Mouse (Mus musculus): ENCODE measurements around the gene Kcnma1.

Gene Kcnma1

GRCm38 (mm10) chr14:23782845-23783609 lies 231.3 kb downstream of the Kcnma1 start:
- DNase-seq (ENCODE audit: low spot score in 2 of 2) = peak in 1 of 2 experiments; percentile 73

GRCm38 (mm10) chr14:23774542-23774941 lies 239.7 kb downstream of the Kcnma1 start:
- no peak for DNase-seq (ENCODE audit: low spot score in 2 of 2)

GRCm38 (mm10) chr14:23772685-23773084 lies 241.6 kb downstream of the Kcnma1 start:
- DNase-seq (ENCODE audit: low spot score in 2 of 2) = no peak

DNA sequence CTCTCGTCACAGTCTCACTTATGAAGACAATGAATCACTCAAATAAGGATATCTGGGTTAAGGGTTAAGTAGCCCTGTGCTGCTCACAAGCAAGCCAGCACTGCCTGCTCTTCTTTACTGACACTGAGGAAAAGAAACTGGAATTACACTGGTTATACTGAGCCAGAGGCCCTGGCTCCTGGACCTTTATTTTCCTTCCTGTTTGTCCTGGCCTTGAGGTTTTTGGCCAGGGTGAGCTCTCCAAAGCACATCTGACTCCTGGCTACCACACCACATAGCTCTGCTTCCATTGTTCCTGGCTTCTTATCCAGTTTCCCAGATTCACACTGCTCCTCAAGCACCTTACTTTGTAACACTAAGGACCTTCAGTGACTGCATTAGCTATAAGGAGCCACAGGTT lies 242.5 kb downstream of the Kcnma1 start:
- no peak for DNase-seq (ENCODE audit: low spot score in 2 of 2)

DNA sequence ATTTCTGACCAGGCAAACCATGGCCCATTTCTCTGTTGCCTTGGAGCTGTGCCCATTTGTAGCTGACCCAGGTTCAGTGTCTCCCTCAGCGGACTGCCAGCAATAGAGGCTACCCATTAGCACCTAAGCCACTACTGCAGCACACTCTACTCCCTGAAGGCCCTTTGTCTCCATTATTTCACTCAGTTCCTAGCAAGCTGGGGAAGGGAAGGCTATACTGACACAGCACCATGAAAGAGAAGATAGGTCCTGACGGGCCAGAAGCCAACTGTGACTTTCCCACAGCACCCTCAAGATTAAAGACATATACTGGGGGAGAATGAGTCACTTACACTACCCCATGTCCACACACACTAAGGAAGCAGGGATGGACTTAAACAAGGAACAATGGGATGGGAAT lies 251.8 kb downstream of the Kcnma1 start:
- DNase-seq (ENCODE audit: low spot score in 2 of 2) = no peak

- DNase-seq (ENCODE audit: low spot score in 2 of 2) = no peak
These were observed 254.7 kb downstream of the Kcnma1 start for GRCm38 (mm10) chr14:23759626-23760025.

DNA sequence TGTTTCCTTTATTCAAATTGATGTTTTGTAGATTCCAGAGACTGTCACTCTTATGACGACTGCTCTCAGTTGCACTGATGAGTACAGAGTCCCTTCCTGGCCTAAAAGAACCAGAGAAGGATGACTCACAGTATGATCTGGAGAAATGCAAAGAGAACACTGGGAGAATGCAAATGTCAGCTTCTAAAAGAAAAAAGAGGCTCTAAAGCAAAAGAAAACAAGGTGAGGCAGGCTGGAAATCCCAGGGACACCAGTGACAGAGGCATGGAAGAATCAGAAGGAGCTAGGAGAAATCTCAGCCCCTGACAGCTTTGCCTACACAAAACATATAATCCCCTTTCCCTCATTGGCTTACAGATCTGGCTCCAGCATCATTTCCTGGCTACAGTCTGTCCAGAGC lies 255.9 kb downstream of the Kcnma1 start:
- DNase-seq (ENCODE audit: low spot score in 2 of 2) = peak in 1 of 2 experiments; percentile 26

- DNase-seq (ENCODE audit: low spot score in 2 of 2) = no peak
These were observed 266.3 kb downstream of the Kcnma1 start for GRCm38 (mm10) chr14:23748011-23748410.

GRCm38 (mm10) chr14:23746976-23747375 lies 267.3 kb downstream of the Kcnma1 start:
- no peak for DNase-seq (ENCODE audit: low spot score in 2 of 2)

- DNase-seq (ENCODE audit: low spot score in 2 of 2) = no peak
These were observed 272.8 kb downstream of the Kcnma1 start for GRCm38 (mm10) chr14:23741531-23741930.

GRCm38 (mm10) chr14:23734200-23734599 lies 280.1 kb downstream of the Kcnma1 start:
- DNase-seq (ENCODE audit: low spot score in 2 of 2) = no peak

DNA sequence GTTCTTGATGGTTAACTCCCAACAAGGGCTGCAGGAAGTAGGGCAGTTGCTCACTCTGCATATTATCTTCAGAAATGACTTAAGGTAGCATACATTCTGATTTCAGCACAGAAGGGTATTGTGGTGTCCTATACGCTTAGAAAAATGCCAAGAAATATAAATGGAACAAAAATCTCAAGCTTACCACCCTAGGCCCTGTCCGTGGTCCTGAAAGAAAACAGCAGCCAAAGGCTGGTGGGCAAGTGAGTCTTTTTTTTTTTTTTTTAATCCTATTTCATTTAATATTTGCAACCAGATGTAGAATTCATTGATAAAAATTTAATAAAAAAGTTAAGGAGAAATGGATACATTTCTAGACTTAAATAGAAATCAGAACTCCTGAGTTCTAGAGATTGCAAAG lies 284.9 kb downstream of the Kcnma1 start:
- no peak for DNase-seq (ENCODE audit: low spot score in 2 of 2)

- no peak for DNase-seq (ENCODE audit: low spot score in 2 of 2)
These were observed 290.4 kb downstream of the Kcnma1 start for GRCm38 (mm10) chr14:23723701-23724430.

- no peak for DNase-seq (ENCODE audit: low spot score in 2 of 2)
These were observed 295.0 kb downstream of the Kcnma1 start for GRCm38 (mm10) chr14:23719246-23719645.

DNA sequence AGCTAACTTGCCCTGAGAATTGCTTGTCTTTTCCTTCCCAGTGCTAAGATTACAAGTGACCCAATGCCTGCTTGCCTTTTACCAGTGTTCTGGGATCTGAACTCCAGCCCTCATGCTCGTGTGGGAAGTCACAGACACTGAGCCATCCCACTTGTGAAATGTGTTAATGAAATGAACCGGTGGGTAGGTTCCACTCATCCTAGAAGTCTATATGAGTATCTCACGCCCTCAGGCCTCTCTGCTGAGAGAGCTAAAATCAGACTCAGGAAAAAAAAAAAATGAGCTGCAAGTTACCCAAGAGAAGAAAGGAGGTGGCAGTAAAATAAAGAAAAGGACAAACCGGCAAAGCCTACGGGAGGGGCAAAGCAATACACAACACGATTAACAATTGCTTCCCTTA lies 295.6 kb downstream of the Kcnma1 start:
- DNase-seq (ENCODE audit: low spot score in 2 of 2) = peak in 1 of 2 experiments; percentile 33

DNA sequence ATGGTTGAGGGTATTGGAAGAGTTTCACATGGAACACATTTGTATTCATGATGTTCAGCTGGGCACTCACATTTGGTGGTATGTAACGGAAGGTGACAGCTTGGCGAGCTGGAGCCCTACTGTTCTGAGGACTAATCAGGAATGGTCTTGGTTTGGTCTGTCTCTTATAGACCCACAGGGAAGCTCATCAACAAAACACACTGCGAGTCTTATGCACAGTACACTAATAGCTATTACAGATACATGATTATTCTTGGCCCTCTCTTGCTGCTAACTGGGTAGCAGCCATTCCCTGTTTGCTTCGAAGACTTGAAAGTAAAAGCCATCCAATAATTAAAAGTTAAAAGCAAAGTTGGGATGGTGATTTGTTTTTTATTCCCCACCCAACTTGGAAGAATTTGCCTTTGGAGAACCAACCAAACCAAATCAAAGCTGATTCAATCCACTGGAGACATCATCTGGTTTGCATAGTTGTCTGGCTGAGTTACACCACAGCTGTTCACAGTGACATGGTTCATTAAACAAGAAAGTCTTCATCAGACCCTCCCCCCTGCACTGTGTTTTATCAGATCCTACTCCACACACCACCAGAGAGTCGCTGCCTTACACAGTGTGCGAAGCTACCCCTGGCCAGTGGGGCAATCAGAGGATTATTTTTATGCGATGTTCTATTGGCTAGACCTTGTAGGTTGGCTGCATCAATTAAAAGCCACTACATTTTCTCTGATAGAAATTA lies 299.7 kb downstream of the Kcnma1 start:
- no peak for DNase-seq (ENCODE audit: low spot score in 2 of 2)

GRCm38 (mm10) chr14:23712891-23713290 lies 301.4 kb downstream of the Kcnma1 start:
- no peak for DNase-seq (ENCODE audit: low spot score in 2 of 2)

DNA sequence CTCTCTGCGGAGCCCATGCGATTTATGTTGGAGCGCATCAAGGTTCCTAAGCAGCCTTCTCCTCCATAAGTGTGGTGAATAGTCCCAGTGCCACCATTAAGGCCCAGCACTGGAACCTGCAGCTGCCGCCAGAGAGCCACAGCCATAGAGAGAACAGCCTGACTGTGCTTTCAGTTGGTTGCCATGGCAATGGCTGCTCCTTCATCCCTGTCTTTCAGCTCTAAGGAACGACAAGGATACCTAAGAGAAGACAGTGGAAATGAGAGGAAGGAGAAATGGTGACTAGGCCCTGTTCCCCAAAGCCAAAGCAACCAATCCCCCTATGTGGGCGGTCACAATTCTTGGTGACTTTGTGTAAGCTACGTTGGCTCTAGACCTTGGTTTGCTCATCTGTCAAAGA lies 303.3 kb downstream of the Kcnma1 start:
- DNase-seq (ENCODE audit: low spot score in 2 of 2) = peak; percentile 57 to 74

DNA sequence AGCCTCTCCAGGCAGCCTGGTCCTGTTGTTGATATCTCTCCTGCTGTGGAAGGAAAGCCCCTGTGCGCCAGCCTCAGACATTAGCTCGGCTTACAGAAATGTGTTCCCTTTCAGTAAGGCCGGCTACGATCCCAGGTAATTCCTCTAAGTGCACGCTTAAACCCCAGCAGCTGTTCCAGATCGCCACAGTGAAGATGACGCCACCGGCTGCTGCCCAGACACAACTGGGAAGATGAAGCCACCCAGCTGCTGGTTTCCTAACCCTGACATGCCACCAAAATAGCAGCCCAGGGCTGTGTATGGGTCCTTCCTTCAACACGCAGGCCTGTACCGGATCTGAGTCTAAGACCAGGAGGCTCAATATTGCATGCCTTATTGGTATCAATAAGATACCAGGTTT lies 307.5 kb downstream of the Kcnma1 start:
- DNase-seq (ENCODE audit: low spot score in 2 of 2) = no peak

GRCm38 (mm10) chr14:23705647-23706046 lies 308.6 kb downstream of the Kcnma1 start:
- peak; percentile 47 to 48 for DNase-seq (ENCODE audit: low spot score in 2 of 2)

DNA sequence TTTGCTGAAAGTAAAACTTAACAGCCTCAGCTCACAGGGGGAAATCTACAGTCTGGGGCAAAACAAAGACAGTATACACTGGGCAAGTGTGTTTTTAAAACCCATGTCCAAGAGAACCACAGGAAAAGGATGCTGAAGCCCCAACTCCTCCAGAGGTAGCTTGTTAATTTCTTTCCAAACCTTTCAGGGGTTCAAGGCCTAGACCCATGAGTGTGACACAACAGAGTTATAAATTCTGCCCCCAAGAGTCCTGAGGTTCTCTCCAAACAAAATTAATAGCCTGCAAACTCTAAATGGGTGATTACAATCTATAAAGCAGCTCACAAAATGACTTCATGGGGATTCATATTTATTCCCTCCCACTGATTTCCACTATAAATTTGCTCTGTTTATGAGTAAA lies 310.0 kb downstream of the Kcnma1 start:
- DNase-seq (ENCODE audit: low spot score in 2 of 2) = no peak

GRCm38 (mm10) chr14:23696341-23696740 lies 317.9 kb downstream of the Kcnma1 start:
- no peak for DNase-seq (ENCODE audit: low spot score in 2 of 2)

Data from right cerebral cortex, postnatal 10 days (tissue).